Mouse (Mus musculus): ENCODE data around the gene Efhd2. TPM values are rescaled to one million over a fixed set of nuclear protein-coding genes. Genes with fewer than 3 reads are reported as not detected.

Gene Efhd2
- polyA plus RNA-seq, 1 experiment from 2014 or later, result 108 TPM

- Histone ChIP-seq H3K4me3 (replicated peaks; ENCODE audit: low read length) (no peak overlapping the region), H3K4me2 (ENCODE audit: low read depth, low read length) (no peak overlapping the region), H3K27ac (ENCODE audit: low read length) (no peak overlapping the region), H3K27me3 (ENCODE audit: control insufficient read depth, insufficient read depth, low read length) (no peaks in the 10 kb centered on the region), H3K9ac (ENCODE audit: low read length) (no peak overlapping the region), H3K4me1 (ENCODE audit: control insufficient read depth, insufficient read depth, low read length) (no peaks in the 10 kb centered on the region), H3K9me3 (replicated peaks; ENCODE audit: control insufficient read depth, low read length) (no peaks in the 10 kb centered on the region), H3K36me3 (ENCODE audit: control insufficient read depth, insufficient read depth, low read length) (peaks cover 25% of the 10 kb centered on the region)
- ATAC-seq (ENCODE audit: insufficient read depth, low FRiP score), result no peak
- 95% methylated on average over 7 of the region's 7 CpGs for WGBS
These were observed 63.3 kb downstream of the Efhd2 start for GRCm38 (mm10) chr4:141811375-141811774.

GRCm38 (mm10) chr4:141810975-141811374 lies 63.7 kb downstream of the Efhd2 start:
- ATAC-seq (ENCODE audit: insufficient read depth, low FRiP score), result no peak
- 100% methylated on average over 2 of the region's 2 CpGs for WGBS
- H3K4me1 ChIP-seq (ENCODE audit: control insufficient read depth, insufficient read depth, low read length), result no peaks in the 10 kb centered on the region
- no peak overlapping the region for H3K4me3 ChIP-seq (replicated peaks; ENCODE audit: low read length)
- H3K27me3 ChIP-seq (ENCODE audit: control insufficient read depth, insufficient read depth, low read length), result no peaks in the 10 kb centered on the region
- no peak overlapping the region for H3K9ac ChIP-seq (ENCODE audit: low read length)
- H3K36me3 ChIP-seq (ENCODE audit: control insufficient read depth, insufficient read depth, low read length), result peaks cover 26% of the 10 kb centered on the region
- H3K27ac ChIP-seq (ENCODE audit: low read length), result no peak overlapping the region
- H3K9me3 ChIP-seq (replicated peaks; ENCODE audit: control insufficient read depth, low read length), result no peaks in the 10 kb centered on the region
- H3K4me2 ChIP-seq (ENCODE audit: low read depth, low read length), result no peak overlapping the region

GRCm38 (mm10) chr4:141809850-141810464 lies 64.8 kb downstream of the Efhd2 start:
- H3K4me1 ChIP-seq (ENCODE audit: control insufficient read depth, insufficient read depth, low read length), result no peaks in the 10 kb centered on the region
- no peak overlapping the region for H3K9ac ChIP-seq (ENCODE audit: low read length)
- 81% methylated on average over 8 of the region's 8 CpGs for WGBS
- no peak overlapping the region for H3K4me2 ChIP-seq (ENCODE audit: low read depth, low read length)
- no peaks in the 10 kb centered on the region for H3K9me3 ChIP-seq (replicated peaks; ENCODE audit: control insufficient read depth, low read length)
- no peak overlapping the region for H3K4me3 ChIP-seq (replicated peaks; ENCODE audit: low read length)
- H3K27ac ChIP-seq (ENCODE audit: low read length), result no peak overlapping the region
- ATAC-seq (ENCODE audit: insufficient read depth, low FRiP score), result no peak
- peaks cover 32% of the 10 kb centered on the region for H3K36me3 ChIP-seq (ENCODE audit: control insufficient read depth, insufficient read depth, low read length)
- no peaks in the 10 kb centered on the region for H3K27me3 ChIP-seq (ENCODE audit: control insufficient read depth, insufficient read depth, low read length)

Other genes with a start within 250 kb of the Efhd2 start
- gene Plekhm2, start 210.0 kb downstream of the Efhd2 start, polyA plus RNA-seq (2015; fragmentation: Nextera tagmentation; extraction: Ambion mirVana), result 4.4 and 6.3 TPM in 2 replicates
- not detected in 2 replicates for gene Rsc1a1, start 189.3 kb downstream of the Efhd2 start, polyA plus RNA-seq (2015; fragmentation: Nextera tagmentation; extraction: Ambion mirVana)
- gene Ddi2, start 151.5 kb downstream of the Efhd2 start, polyA plus RNA-seq (2015; fragmentation: Nextera tagmentation; extraction: Ambion mirVana), result 18.8 and 19.7 TPM in 2 replicates
- 5.8 and 8.0 TPM in 2 replicates for gene Agmat, start 128.2 kb downstream of the Efhd2 start, polyA plus RNA-seq (2015; fragmentation: Nextera tagmentation; extraction: Ambion mirVana)
- gene Dnajc16, start 84.0 kb downstream of the Efhd2 start, polyA plus RNA-seq (2015; fragmentation: Nextera tagmentation; extraction: Ambion mirVana), result 4.5 and 4.7 TPM in 2 replicates
- 23.7 and 25.8 TPM in 2 replicates for gene Casp9, start 81.3 kb downstream of the Efhd2 start, polyA plus RNA-seq (2015; fragmentation: Nextera tagmentation; extraction: Ambion mirVana)
- 754 and 1,267 TPM in 2 replicates for gene Cela2a, start 48.8 kb downstream of the Efhd2 start, polyA plus RNA-seq (2015; fragmentation: Nextera tagmentation; extraction: Ambion mirVana)
- gene Ctrc, start 28.6 kb downstream of the Efhd2 start, polyA plus RNA-seq (2015; fragmentation: Nextera tagmentation; extraction: Ambion mirVana), result 0.18 and 0.67 TPM in 2 replicates
- 5.3 and 5.8 TPM in 2 replicates for gene Fhad1, start 140.2 kb upstream of the Efhd2 start, polyA plus RNA-seq (2015; fragmentation: Nextera tagmentation; extraction: Ambion mirVana)
- 79.2 and 87.9 TPM in 2 replicates for gene Tmem51, start 209.4 kb upstream of the Efhd2 start, polyA plus RNA-seq (2015; fragmentation: Nextera tagmentation; extraction: Ambion mirVana)

Measured in stomach, embryonic 16.5 days (tissue).